Mouse (Mus musculus): Measurements from ENCODE around the gene Olfr25. TPM values are rescaled to one million over a fixed set of nuclear protein-coding genes. Genes with fewer than 3 reads are reported as not detected.

Gene Olfr25
- not detected in 2 replicates for polyA plus RNA-seq (2014; fragmentation: Nextera tagmentation; extraction: Ambion mirVana)

DNA sequence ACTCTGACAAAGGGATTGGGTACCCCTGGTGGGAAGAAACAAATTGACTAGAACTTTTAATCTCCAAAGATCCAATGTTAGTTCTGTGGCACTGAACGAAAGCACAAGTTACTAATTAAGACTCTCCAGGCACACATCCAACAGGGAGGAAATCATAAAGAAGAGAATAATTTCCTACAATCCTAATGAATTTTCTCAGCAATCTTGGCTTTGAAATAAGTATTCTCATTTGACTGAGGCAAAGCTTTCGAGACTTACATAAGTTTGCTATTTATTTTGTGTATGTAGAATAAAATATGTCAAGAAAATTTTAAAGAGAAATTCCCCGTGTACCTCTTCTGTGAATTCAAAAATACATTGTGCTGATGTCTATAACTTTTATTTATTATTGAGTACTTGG is at the start of gene Olfr25:
Gene Olfr25, plus strand, starts transcription at position 301 of the 400 bp plus-strand sequence.
- no peak within 1 kb of the TSS for H3K4me2 ChIP-seq
- H3K27ac ChIP-seq (ENCODE audit: low read depth) = no peak within 1 kb of the TSS
- DNase-seq = no peak
- ATAC-seq (ENCODE audit: insufficient read depth) = no peak
- H3K36me3 ChIP-seq (ENCODE audit: insufficient read depth) = no peaks in the 10 kb centered on the region
- H3K9ac ChIP-seq = no peak within 1 kb of the TSS
- H3K4me1 ChIP-seq (ENCODE audit: insufficient read depth) = no peaks in the 10 kb centered on the region
- no peaks in the 10 kb centered on the region for H3K27me3 ChIP-seq (ENCODE audit: insufficient read depth, low read length)
- 76% methylated on average over 3 of the region's 3 CpGs for WGBS
- H3K9me3 ChIP-seq (ENCODE audit: low read depth, low read length) = no peaks in the 10 kb centered on the region
- no peak for TF ChIP-seq CTCF (IDR thresholded peaks at IDR 0.05; ENCODE audit: low read depth)
- no peak within 1 kb of the TSS for H3K4me3 ChIP-seq (ENCODE audit: low read depth, low read length)

DNA sequence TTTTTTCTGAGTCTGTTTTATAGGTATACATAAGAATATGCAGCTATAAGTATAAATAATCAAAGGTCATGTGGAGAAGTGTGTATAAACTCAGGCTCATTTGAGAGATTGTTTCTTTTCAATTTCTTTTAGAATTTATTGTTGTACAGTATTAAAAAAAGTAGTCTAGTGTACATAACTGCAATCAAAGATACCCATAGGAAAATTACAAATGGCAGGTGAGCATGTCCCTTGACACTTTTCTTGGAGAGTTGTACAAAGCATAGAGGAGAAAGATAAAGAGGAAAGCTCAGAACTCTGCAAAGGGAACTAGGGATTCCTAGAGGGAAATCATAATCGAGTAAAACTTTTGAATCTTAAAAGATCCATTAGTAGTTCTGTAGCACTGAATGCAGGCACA is 38.1 kb upstream of the Olfr25 start, which contains the start of gene Olfr896-ps1:
Gene Olfr896-ps1, plus strand, starts transcription at position 301 of the 400 bp plus-strand sequence.
- ATAC-seq (ENCODE audit: insufficient read depth) (no peak), DNase-seq (no peak)
- H3K9ac ChIP-seq = no peak within 1 kb of the TSS
- H3K27ac ChIP-seq (ENCODE audit: low read depth) = no peak within 1 kb of the TSS
- H3K27me3 ChIP-seq (ENCODE audit: insufficient read depth, low read length) = no peaks in the 10 kb centered on the region
- no peaks in the 10 kb centered on the region for H3K9me3 ChIP-seq (ENCODE audit: low read depth, low read length)
- H3K4me1 ChIP-seq (ENCODE audit: insufficient read depth) = no peaks in the 10 kb centered on the region
- no peak within 1 kb of the TSS for H3K4me3 ChIP-seq (ENCODE audit: low read depth, low read length)
- TF ChIP-seq CTCF (IDR thresholded peaks at IDR 0.05; ENCODE audit: low read depth) = no peak
- no peak within 1 kb of the TSS for H3K4me2 ChIP-seq
- WGBS = 86% methylated on average over 1 of the region's 1 CpGs
- no peaks in the 10 kb centered on the region for H3K36me3 ChIP-seq (ENCODE audit: insufficient read depth)

DNA sequence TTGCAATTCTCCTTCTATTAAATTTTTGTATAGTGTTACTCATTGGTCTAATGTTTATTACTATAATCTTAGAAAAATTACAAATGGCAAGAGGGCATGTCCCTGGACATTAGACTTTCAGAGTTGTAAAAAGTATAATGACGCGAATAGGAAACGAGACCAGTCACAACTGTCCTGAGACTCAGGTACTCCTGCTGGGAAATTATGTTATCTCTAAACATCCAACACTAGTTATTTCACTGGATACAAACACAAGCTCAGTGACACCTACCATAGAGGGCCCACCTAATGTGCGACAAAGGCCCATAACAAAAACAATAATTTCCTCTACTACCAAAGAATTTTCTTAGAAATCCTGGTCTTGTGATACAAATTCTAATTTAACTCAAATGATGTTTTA is 19.3 kb downstream of the Olfr25 start, which contains the start of gene Olfr898:
Gene Olfr898, plus strand, starts transcription at position 301 of the 400 bp plus-strand sequence.
- DNase-seq (no peak), ATAC-seq (ENCODE audit: insufficient read depth) (no peak)
- no peak within 1 kb of the TSS for H3K27ac ChIP-seq (ENCODE audit: low read depth)
- no peak within 1 kb of the TSS for H3K9ac ChIP-seq
- no peak within 1 kb of the TSS for H3K4me2 ChIP-seq
- TF ChIP-seq CTCF (IDR thresholded peaks at IDR 0.05; ENCODE audit: low read depth) = no peak
- no peaks in the 10 kb centered on the region for H3K27me3 ChIP-seq (ENCODE audit: insufficient read depth, low read length)
- H3K4me3 ChIP-seq (ENCODE audit: low read depth, low read length) = no peak within 1 kb of the TSS
- H3K9me3 ChIP-seq (ENCODE audit: low read depth, low read length) = no peaks in the 10 kb centered on the region
- 92% methylated on average over 4 of the region's 4 CpGs for WGBS
- no peaks in the 10 kb centered on the region for H3K4me1 ChIP-seq (ENCODE audit: insufficient read depth)
- no peaks in the 10 kb centered on the region for H3K36me3 ChIP-seq (ENCODE audit: insufficient read depth)

DNA sequence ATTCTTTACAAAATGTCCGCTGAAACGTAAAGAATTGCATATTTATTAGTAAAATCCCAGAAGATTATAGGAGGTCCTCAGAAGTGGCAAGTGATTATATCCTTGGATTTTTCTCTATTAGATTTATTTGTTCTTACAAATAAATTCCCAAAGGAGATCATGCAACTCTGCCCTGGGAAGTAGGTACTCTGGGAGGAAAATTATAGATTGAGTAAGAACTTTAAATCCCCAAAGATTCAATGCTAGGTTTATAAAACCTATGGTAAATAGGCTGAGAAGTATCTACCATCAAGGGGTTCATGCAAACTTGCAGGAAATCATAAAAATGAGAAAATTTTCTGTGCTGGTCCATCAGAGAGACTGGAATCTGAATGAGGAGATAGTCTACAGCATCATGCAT is 37.7 kb downstream of the Olfr25 start, which contains the start of gene Olfr250:
Gene Olfr250, plus strand, starts transcription at position 301 of the 400 bp plus-strand sequence.
- Histone ChIP-seq H3K9me3 (ENCODE audit: low read depth, low read length) (no peaks in the 10 kb centered on the region), H3K4me3 (ENCODE audit: low read depth, low read length) (no peak within 1 kb of the TSS), H3K27ac (ENCODE audit: low read depth) (no peak within 1 kb of the TSS), H3K27me3 (ENCODE audit: insufficient read depth, low read length) (no peaks in the 10 kb centered on the region), H3K9ac (no peak within 1 kb of the TSS), H3K4me1 (ENCODE audit: insufficient read depth) (no peaks in the 10 kb centered on the region), H3K36me3 (ENCODE audit: insufficient read depth) (no peaks in the 10 kb centered on the region), H3K4me2 (no peak within 1 kb of the TSS)
- WGBS = 90% methylated on average over 2 of the region's 2 CpGs
- DNase-seq (no peak), ATAC-seq (ENCODE audit: insufficient read depth) (no peak)
- TF ChIP-seq CTCF (IDR thresholded peaks at IDR 0.05; ENCODE audit: low read depth) = no peak

DNA sequence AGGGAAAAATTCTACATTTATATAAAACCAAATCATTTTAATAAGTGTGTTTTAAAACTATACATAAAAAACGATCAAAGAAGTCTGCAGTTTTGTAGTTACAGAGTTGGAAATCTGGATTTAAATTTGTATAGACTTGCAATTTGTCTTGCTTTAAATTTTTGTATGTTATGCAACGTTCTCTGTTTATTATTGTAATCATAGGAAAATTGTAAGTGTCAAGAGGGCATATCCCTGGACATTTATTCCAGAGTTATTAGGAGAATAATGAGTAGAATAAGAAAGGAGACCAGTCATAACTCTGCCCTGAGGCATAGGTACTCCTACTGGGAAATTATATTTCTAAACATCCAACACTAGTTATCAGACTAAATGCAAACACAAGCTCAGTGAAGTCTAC is 47.9 kb downstream of the Olfr25 start, which contains the start of gene Olfr251:
Gene Olfr251, plus strand, starts transcription at position 301 of the 400 bp plus-strand sequence.
- H3K27ac ChIP-seq (ENCODE audit: low read depth) = no peak within 1 kb of the TSS
- TF ChIP-seq CTCF (IDR thresholded peaks at IDR 0.05; ENCODE audit: low read depth) = no peak
- no peaks in the 10 kb centered on the region for H3K4me1 ChIP-seq (ENCODE audit: insufficient read depth)
- H3K4me2 ChIP-seq = no peak within 1 kb of the TSS
- H3K9ac ChIP-seq = no peak within 1 kb of the TSS
- H3K4me3 ChIP-seq (ENCODE audit: low read depth, low read length) = no peak within 1 kb of the TSS
- no peaks in the 10 kb centered on the region for H3K27me3 ChIP-seq (ENCODE audit: insufficient read depth, low read length)
- no peaks in the 10 kb centered on the region for H3K36me3 ChIP-seq (ENCODE audit: insufficient read depth)
- H3K9me3 ChIP-seq (ENCODE audit: low read depth, low read length) = no peaks in the 10 kb centered on the region
- 48% methylated on average over 2 of the region's 2 CpGs for WGBS
- ATAC-seq (ENCODE audit: insufficient read depth) = no peak
- DNase-seq = no peak

Other genes starting within 250 kb of the Olfr25 start
- gene Olfr887, start 245.0 kb upstream of the Olfr25 start, polyA plus RNA-seq (2014; fragmentation: Nextera tagmentation; extraction: Ambion mirVana) = not detected in 2 replicates
- gene Olfr888, start 220.9 kb upstream of the Olfr25 start, polyA plus RNA-seq (2014; fragmentation: Nextera tagmentation; extraction: Ambion mirVana) = not detected in 2 replicates
- gene Olfr889, start 213.9 kb upstream of the Olfr25 start, polyA plus RNA-seq (2014; fragmentation: Nextera tagmentation; extraction: Ambion mirVana) = 0.04 and 0.05 TPM in 2 replicates
- gene Olfr890, start 186.5 kb upstream of the Olfr25 start, polyA plus RNA-seq (2014; fragmentation: Nextera tagmentation; extraction: Ambion mirVana) = not detected in 2 replicates
- gene Olfr891, start 148.2 kb upstream of the Olfr25 start, polyA plus RNA-seq (2014; fragmentation: Nextera tagmentation; extraction: Ambion mirVana) = not detected in 2 replicates
- gene Olfr893, start 120.7 kb upstream of the Olfr25 start, polyA plus RNA-seq (2014; fragmentation: Nextera tagmentation; extraction: Ambion mirVana) = not detected in 2 replicates
- not detected in 2 replicates for gene Olfr894, start 111.0 kb upstream of the Olfr25 start, polyA plus RNA-seq (2014; fragmentation: Nextera tagmentation; extraction: Ambion mirVana)
- not detected in 2 replicates for gene Olfr143, start 76.3 kb upstream of the Olfr25 start, polyA plus RNA-seq (2014; fragmentation: Nextera tagmentation; extraction: Ambion mirVana)
- not detected in 2 replicates for gene Olfr895, start 61.2 kb upstream of the Olfr25 start, polyA plus RNA-seq (2014; fragmentation: Nextera tagmentation; extraction: Ambion mirVana)
- gene Olfr896-ps1, start 38.0 kb upstream of the Olfr25 start, polyA plus RNA-seq (2014; fragmentation: Nextera tagmentation; extraction: Ambion mirVana) = not detected in 2 replicates
- not detected in 2 replicates for gene Olfr898, start 19.4 kb downstream of the Olfr25 start, polyA plus RNA-seq (2014; fragmentation: Nextera tagmentation; extraction: Ambion mirVana)
- gene Olfr250, start 37.8 kb downstream of the Olfr25 start, polyA plus RNA-seq (2014; fragmentation: Nextera tagmentation; extraction: Ambion mirVana) = not detected in 2 replicates
- not detected in 2 replicates for gene Olfr251, start 48.0 kb downstream of the Olfr25 start, polyA plus RNA-seq (2014; fragmentation: Nextera tagmentation; extraction: Ambion mirVana)
- gene Olfr147, start 72.6 kb downstream of the Olfr25 start, polyA plus RNA-seq (2014; fragmentation: Nextera tagmentation; extraction: Ambion mirVana) = not detected in 2 replicates
- not detected in 2 replicates for gene Olfr901, start 100.4 kb downstream of the Olfr25 start, polyA plus RNA-seq (2014; fragmentation: Nextera tagmentation; extraction: Ambion mirVana)
- not detected in 2 replicates for gene Olfr902, start 118.6 kb downstream of the Olfr25 start, polyA plus RNA-seq (2014; fragmentation: Nextera tagmentation; extraction: Ambion mirVana)
- gene Olfr904, start 134.1 kb downstream of the Olfr25 start, polyA plus RNA-seq (2014; fragmentation: Nextera tagmentation; extraction: Ambion mirVana) = not detected in 2 replicates
- gene Olfr905, start 142.0 kb downstream of the Olfr25 start, polyA plus RNA-seq (2014; fragmentation: Nextera tagmentation; extraction: Ambion mirVana) = not detected in 2 replicates
- gene Olfr906, start 158.0 kb downstream of the Olfr25 start, polyA plus RNA-seq (2014; fragmentation: Nextera tagmentation; extraction: Ambion mirVana) = not detected in 2 replicates
- not detected in 2 replicates for gene Olfr907, start 166.7 kb downstream of the Olfr25 start, polyA plus RNA-seq (2014; fragmentation: Nextera tagmentation; extraction: Ambion mirVana)
- not detected in 2 replicates for gene Olfr911-ps1, start 192.5 kb downstream of the Olfr25 start, polyA plus RNA-seq (2014; fragmentation: Nextera tagmentation; extraction: Ambion mirVana)
- not detected in 2 replicates for gene Olfr910, start 208.8 kb downstream of the Olfr25 start, polyA plus RNA-seq (2014; fragmentation: Nextera tagmentation; extraction: Ambion mirVana)

Data from lung, embryonic 14.5 days (tissue).